Mouse (Mus musculus): ENCODE data around the gene Vrk3.

Gene Vrk3

DNA sequence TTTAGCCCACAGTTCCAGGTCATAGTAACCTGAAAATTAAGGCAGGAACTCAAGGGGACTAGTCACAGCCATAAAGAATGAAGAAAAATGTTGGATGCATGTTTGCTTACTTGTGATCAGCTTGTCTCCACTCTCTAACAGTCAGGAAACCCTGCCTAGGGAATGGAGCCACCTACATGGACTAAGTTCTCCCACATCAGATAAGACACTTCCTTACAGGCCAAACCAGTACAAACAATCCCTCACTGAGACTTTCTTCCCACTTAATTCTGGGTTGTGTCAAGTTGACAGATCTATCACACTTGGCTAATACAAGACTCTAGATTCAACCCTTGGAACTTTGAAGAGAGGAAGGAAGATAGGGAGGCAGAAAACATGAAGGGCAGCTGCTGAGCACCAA is 12.2 kb downstream of the Vrk3 start:
- in situ Hi-C loops (cut with MboI, MseI), result no loop called here

DNA sequence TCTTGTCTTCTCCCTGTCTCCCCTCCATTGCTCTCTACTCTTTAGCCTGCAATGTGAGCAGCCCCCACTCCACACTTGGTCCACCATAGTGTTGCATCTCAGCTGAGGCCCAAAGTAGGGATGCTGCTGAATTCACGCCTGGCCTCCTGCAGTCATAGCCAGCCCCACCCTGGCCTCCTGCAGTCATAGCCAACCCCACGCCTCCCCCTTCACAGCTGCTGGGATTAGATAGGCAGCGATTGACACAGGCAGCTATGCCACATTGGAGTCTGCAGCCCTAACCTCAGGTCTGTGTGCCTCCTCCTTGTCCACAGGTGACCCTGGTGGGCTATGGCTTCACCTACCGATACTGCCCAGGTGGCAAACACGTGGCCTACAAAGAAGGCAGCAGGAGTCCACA is 19.9 kb downstream of the Vrk3 start:
- in situ Hi-C loops (cut with MboI, MseI), result loop anchor here (5.0 kb wide), 1 partner anchor 39 kb away; no protein-coding TSS in a partner anchor

DNA sequence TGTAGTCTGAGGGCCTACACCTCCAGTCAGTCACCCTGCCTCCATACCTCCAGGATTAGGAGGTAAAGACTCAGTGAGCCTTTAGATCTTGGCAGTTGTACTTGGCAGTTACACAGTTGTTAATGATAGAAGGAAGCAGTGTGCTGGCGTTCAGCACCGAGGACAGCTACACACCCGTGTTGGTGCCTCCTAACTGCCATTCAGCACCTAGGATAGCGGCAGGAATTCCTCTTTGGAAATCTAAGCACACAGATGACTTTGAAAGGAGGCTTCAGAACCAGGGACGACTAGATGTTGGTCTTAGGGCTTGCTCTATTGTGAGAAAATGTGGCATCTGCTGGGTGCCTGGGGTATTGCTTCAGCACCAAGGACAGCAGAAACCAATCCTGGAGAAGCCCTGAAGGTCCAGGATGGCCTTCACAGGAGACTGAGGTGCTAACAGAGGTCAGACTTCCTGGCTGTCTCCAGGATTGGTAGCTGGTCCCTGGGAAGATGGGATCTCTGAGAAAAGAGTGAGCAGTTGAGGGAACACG is 21.9 kb downstream of the Vrk3 start:
- in situ Hi-C loops (cut with MboI, MseI), result no loop called here

DNA sequence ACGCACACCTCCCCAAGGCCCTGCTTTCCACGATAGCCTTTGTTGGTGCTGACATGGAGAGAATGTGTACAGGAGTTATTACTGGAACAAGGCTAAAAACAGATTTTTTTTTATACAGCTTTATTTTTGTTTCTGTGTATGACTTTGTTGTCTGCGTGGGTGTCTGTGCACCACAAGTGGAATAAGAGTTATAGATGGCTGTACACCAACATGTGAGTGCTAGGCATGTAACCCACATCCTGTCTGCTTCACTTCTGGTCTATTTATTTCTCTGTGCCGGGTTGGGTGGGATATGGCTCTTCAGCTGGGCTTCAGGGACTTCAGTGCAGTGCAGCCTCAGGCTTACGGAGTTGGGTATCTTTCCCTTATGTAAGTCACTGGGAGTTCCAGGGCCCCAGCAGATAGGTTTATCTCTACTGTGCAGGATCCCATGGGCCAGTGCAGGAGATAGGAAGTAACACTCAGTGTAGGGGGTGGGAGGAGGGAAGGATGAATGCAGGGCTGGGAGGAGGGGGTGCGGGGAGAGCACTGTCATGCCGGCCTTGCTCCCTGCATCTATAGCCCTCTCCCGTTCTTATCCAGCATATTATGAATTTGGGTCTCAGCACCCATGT is 24.5 kb downstream of the Vrk3 start:
- in situ Hi-C loops (cut with MboI, MseI), result no loop called here

DNA sequence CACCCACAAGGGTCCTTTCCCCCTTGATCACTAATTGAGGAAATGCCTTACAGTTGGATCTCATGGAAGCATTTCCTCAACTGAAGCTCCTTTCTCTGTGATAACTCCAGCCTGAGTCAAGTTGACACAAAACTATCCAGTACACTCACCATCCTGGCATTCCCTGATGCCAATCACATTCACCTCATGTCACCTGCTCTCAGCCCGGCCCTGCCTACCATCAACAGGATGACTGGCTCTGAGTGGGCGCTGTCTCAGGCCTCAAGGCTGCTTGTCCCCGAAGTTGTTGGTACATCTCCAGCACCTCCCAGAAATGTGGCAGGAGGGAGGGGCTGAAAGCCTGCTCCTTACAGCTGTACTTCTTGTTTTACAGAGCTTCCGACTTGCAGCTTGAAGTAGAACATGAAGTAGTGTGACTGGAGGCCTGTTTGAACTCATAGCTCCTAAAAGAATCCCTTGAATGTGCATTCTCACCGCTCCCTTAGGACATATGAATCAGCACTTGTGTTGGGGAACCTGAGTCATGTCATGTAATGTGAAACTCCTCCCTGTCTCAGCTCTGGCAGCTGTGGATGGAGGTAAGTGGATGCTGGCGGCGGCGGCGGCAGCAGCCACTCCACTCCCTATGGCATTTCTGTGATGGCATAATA is 28.8 kb downstream of the Vrk3 start:
- in situ Hi-C loops (cut with MboI, MseI), result loop anchor here (25.0 kb wide), 1 partner anchor 1835 kb away; no protein-coding TSS in a partner anchor

DNA sequence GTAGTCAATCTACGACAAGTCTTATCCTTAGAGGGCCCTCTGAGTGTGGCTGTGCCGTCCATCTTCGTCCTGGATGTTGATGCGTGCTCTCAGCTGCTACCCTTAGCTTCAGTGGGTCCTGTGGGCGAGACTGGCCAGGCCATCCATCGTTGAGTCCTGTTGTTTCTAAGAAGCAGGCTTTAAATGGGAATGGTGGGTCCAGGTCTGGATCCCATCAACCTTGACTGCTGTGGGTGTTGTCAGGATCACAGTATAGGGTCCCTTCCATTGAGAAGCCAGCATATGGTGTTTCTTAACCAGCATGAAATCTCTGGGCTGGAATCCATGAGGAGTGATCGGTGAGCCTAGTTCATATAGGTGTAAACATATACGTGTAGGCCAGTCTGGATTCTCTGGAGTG is 31.9 kb downstream of the Vrk3 start:
- in situ Hi-C loops (cut with MboI, MseI), result loop anchor here (25.0 kb wide), 1 partner anchor 1832 kb away; no protein-coding TSS in a partner anchor

DNA sequence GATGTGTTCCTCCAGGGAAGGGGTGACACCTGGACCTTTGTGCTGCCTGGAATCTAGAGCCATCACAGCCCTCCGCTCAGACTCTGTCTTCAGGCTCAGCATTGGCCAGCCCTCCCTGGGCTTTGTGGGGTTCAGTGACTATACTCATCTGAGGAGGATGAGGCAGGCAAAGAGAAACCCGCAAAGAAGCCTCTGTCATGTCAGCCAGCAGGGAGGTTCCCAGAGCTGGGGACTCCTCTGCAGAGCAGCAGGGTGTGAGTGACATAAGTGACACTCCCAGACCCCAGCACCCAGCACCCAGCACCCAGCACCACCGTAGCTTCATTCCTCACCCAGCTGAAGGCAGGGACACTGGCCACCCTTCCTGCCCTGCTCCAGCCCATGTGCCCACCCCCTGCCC is 41.3 kb downstream of the Vrk3 start:
- in situ Hi-C loops (cut with MboI, MseI), result loop anchor here (25.0 kb wide), 1 partner anchor 1823 kb away; no protein-coding TSS in a partner anchor

DNA sequence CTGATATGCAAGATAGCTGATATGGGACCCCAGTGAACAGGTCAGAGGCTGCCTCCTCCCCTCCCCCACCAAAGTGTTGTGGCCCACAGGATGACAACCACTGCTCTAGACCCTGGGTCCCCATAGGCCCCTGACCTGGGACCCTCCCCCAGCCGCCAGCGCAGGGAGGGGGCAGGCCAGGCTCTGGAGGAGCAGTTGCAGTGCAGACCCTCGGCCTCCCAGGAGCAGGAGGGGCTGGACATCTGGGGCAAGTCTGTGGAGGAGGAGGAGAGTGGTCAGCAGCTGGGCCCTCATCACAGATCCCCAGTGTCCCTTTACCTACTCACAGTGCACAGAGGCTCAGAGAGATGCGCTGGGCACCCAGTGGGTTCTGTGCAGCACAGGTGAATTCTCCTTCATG is 41.9 kb downstream of the Vrk3 start:
- in situ Hi-C loops (cut with MboI, MseI), result loop anchor here (5.0 to 25.0 kb wide), 3 partner anchors 685 to 1822 kb away; partner anchors contain the start of gene Klk1b21

DNA sequence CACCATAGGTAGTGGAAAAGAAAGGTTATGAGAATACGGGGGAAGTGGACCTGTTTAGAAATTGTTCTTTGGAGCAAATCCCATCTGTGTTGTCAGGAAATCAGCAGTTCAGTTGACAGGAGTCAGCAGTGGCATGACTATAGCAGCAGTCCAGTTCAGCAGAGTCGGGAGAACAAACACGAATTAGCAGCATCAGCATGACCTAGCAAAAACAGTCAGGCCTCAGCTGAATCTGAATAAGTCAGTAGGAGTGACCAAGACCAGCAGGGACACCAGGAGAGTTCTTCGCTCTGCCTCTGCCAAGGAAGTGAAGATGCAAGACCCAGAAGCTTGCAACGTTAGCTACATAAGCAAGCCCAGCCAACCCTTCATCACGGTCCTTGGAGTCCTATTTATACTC is 44.6 kb downstream of the Vrk3 start:
- in situ Hi-C loops (cut with MboI, MseI), result loop anchor here (5.0 to 25.0 kb wide), 3 partner anchors 688 to 1820 kb away; partner anchors contain the start of gene Klk1b21

DNA sequence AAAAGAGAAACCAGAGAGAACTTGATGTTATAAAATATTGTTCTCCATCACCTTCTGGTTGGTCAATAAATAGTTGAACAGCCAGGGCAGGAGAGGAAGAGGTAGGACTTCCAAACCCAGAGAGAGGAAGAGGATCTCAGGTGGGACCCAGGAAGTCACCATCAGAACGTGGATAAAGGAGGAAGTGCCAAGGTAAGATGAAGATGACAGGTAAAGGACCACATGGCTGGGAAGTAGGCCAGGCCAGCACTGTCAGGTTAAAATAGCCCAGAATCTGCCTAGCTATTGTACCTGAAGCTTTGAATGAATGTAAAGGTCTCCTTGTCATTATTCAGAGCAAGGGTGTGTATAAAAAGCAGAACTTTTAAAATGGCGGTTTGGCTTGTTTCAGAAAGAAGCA is 60.7 kb downstream of the Vrk3 start:
- in situ Hi-C loops (cut with MboI, MseI), result loop anchor here (5.0 kb wide), 1 partner anchor 42 kb away; no protein-coding TSS in a partner anchor

DNA sequence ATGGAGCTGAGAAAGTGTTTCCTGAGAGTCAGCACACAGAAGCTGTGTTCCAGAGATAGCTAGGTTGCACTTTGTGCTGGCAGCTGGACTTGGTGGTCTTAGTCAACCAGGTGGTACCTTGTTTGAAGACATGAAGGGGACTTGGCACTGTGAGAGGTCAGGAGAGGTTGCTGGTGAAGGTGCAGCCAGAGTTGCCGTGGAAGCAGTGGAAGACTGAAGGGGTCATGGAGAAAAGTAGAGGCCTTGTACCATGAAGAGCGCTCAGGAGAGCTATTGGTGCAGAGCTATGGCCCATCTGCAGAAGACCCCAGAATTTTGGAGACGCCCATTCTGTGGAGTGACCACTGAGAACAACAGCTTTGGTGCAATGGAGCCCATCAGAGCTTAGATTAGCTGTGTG is 61.3 kb downstream of the Vrk3 start:
- in situ Hi-C loops (cut with MboI, MseI), result loop anchor here (5.0 kb wide), 1 partner anchor 42 kb away; no protein-coding TSS in a partner anchor

DNA sequence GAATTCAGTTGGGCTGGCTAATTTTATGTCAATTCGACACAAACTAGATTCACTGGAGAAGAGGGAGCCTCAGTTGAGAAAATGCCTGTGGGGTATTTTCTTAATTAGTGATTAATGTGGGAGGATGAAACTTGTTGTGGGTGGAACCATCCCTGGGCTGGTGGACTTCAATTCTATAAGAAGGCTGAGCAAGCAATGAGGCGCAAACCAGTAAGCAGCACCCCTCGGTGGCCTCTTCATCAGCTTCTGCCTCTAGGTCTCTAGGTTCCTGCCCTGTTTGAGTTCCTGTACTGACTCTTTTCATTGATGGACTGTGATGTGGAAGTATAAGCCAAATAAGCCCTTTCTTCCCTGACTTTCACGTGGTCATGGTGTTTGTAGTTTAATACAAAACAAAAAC is 62.2 kb downstream of the Vrk3 start:
- in situ Hi-C loops (cut with MboI, MseI), result no loop called here

DNA sequence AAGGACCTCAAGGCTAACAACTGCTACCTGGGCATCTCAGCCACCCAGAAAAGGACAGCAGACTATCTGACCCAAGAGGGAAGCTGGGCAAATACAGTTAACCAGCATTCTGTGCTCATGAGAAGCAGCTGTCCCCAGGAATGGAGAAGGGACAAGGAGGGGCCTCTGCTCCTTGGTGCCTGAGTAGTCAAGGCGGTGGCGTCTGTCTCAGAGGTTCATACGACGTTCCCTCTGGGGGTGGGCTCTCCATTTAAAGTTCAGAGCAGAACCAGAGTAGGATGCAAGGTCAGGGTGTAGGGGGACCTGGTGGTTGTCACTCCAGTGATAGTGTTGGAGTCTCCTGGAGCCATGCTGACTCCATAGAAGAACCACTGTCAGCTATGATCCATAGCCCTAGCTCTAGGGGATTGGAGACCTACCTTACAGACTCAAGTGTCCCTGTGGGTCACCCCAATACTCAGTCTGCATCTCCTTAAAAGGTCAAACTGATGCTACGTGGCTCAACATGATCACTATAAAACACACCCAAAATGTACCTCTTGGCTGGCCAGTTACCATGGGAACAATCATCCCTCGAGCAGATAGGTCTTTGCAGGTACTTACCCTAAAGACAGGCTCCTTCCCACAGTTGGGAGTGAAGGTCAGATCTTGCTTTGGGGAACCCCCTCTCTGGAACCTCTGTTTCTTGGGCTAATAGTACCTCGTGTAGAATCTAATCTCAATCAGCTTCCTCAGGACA is 62.8 kb downstream of the Vrk3 start:
- in situ Hi-C loops (cut with MboI, MseI), result no loop called here

DNA sequence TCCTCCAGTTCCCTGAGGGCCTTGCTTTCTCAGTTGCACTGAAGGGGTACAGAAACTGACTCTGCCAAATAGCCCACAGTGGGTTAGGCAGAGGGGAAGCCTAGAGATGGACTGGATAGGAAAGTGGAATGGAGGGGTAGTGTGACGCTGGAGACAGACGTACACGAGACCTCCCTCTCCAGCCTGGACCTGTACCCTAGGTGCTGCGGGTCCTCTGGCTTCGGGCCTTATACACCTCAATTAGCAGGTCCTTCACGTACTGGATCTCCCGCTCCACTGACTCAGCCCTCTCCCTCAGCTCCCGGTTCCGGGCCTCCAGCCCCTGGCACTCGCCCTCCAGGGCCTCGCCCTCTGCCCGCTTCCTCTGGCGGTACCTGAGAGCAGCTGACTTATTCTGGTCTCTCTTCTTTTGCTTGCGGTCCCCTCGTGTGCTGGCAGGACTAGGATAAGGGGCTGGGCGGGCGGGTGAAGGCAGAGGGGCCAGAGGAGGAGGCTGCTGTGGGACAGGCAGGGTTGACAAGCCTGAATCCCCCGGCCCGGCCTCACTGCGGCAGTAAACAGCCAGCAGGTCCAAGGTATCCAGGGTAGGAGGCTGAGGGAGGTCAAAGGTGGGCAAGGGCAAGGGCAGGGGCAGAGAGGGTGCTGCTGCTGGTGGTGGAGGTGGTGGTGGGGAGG is 64.6 kb downstream of the Vrk3 start:
- in situ Hi-C loops (cut with MboI, MseI), result no loop called here

DNA sequence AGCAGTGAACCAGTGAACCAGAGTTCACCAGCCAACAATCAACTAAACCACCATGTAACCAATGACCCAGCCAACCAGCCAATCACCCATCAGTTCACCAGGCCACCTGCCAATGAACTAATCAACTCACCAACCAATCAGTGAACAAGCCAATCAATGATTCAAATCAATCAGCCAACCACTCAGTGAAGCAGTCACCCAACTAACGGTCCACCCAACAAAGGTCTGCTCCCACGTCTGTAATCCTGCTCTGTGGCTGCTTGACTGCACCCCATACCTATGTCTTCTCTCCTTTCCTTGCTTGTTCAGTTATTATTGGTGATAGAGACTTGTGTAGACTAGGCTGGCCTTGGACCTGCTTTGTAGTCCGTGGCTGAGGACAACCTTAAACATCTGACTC is 65.8 kb downstream of the Vrk3 start:
- in situ Hi-C loops (cut with MboI, MseI), result no loop called here

DNA sequence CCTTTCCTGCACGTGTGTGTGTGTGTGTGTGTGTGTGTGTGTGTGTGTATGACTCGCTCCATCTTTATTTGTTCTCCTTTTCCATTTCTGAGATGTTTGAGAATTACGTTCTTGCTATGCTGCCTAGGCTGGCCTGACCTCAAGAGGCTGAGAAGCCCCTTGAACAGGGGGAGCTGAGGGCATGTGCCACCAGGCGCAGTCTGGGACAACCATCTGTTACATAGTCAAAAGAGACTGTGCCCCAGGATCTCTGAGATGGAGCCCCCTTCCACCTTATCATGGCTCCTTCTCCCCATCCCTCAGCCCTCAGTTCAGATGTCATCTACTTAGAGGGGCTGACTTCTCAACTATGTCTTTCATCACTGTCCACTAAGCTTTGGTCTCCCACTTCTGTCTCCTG is 66.2 kb downstream of the Vrk3 start:
- in situ Hi-C loops (cut with MboI, MseI), result no loop called here

DNA sequence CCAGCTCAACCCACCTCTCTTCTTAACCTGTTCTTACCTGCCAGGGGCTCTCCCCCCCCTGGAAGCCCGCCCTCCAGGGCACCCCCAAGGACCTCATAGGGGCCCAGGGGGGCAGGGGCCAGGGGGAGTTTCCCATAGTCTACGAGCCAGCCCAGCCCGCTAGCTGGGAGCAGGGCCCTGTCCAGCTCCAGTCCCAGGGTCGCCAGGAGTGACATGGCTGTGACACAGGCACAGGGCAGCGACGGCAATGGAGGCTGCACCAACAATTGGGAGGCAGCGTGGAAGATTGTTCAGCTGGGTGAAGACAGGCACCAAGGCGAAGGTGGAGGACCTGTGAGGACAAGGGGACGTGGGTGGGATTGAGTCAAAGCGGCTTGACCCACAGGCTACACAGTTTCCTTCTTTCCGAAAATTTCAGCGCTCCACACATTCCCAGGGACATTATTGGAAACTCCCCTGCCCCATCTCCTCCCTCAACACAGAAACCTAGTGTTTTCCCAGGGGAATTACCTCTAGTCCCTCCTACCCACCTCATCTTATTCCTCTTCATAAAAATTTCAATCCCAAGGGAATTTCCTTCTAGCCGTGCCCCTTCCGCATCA is 66.8 kb downstream of the Vrk3 start:
- in situ Hi-C loops (cut with MboI, MseI), result no loop called here

DNA sequence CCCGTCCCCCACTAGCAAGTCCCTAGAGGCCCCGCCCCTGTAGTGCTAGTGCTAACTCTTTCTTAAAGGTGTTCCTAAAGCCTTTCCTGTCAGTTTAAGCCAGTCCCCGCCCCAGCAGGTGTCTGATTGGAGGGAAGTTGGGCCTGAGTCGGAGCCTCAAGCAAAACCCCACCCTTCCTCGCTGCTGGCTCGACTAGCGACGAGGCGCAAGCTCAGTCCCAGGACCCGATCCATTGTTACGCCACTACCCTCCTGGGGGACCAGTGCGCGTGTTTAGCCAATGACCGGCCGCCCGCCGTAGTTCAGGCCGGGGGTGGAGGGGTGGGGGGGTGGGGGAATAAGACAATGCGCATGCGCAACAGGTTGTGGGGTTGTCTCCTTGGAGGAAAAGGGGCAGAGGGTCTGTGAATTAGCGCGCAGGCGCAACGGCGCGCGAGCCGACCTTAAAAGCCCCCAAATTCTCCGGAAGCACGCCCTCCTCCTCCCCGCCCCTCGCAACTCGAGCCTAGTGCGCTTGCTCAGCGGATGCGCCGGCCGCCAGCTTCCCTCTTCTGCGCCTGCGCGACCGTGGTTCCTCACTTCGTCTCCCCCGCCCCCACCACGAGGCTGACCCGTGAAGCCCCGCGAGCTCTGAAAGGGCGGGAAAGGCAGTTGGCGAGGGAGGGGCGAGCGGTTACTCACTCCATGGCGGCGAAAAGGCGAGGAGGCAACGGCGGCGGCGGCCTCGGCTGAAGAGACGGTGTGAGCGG is 67.7 kb downstream of the Vrk3 start, which contains the start of the genes Nup62 and Il4i1:
Nup62 (plus strand) TSS at position 368 of the 749 bp plus-strand sequence.
Il4i1 (plus strand) TSS at position 667 of the 749 bp plus-strand sequence.
- in situ Hi-C loops (cut with MboI, MseI), result no loop called here

DNA sequence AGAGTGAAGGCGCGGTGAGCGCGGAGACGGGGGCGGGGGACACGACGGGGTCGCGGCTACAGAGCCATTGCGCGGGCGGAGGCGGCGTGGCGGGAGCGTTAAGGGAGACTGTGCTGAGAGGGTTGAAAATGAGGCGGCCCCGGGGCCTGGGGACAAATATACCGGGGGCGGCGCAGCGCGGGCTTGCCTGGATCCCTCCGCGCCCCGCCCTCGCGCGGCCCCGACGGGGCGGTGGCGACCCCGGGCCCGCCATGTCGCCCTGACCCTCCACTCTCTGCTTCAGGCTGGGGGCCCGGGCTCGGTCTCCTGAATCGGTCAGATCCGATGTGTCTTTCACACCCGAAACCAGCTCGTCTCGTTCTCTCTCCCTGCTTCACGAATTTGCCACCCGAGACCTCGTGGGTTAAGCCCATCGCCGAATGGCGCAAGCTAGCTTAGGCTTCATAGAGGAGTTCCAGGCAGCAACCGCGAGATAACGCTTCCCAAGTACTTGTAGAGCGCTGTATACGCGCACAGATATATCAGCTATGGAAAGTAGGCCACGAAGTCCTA is 68.3 kb downstream of the Vrk3 start, which contains the start of gene Atf5:
Atf5 (minus strand) TSS at position 189 of the 552 bp plus-strand sequence.
- in situ Hi-C loops (cut with MboI, MseI), result no loop called here

DNA sequence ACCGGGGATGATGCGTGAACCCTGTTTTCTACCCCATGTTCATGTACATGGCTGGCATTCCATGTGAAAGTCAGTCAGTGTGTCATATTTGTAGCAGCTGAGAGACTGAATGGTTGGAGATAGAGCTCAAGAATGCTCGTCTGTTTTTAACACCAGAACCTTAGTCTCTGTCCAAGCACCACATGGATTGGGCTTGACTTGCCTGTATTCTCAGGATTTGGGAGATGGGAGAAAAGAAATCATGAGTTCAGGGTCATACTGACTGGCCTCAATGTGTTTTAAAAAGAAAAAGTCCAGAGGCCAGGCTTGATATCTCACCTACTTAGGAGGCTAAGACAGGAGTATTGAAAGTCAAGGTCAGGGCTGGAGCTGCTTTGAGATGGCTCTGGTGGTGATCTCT is 69.2 kb downstream of the Vrk3 start:
- in situ Hi-C loops (cut with MboI, MseI), result no loop called here

Data from T-helper 1 cell (primary cell).